Mouse (Mus musculus) adipocyte (in vitro differentiated cells): Measurements from ENCODE around the gene Cxcl5.
A peak's percentile ranks its signal among the peaks of the same experiment; 100 is the strongest.
"Not testable (repeated sequence)": the region's sequence is repeated elsewhere in the genome, so short reads cannot be mapped to it uniquely, and the experiment has no call there.

Experiments used
- DNase-seq: peaks from one replicate; pipeline ENCODE4 v3.0.0-alpha.2; 2016; ENCODE audit warnings: low spot score

Gene Cxcl5

DNA sequence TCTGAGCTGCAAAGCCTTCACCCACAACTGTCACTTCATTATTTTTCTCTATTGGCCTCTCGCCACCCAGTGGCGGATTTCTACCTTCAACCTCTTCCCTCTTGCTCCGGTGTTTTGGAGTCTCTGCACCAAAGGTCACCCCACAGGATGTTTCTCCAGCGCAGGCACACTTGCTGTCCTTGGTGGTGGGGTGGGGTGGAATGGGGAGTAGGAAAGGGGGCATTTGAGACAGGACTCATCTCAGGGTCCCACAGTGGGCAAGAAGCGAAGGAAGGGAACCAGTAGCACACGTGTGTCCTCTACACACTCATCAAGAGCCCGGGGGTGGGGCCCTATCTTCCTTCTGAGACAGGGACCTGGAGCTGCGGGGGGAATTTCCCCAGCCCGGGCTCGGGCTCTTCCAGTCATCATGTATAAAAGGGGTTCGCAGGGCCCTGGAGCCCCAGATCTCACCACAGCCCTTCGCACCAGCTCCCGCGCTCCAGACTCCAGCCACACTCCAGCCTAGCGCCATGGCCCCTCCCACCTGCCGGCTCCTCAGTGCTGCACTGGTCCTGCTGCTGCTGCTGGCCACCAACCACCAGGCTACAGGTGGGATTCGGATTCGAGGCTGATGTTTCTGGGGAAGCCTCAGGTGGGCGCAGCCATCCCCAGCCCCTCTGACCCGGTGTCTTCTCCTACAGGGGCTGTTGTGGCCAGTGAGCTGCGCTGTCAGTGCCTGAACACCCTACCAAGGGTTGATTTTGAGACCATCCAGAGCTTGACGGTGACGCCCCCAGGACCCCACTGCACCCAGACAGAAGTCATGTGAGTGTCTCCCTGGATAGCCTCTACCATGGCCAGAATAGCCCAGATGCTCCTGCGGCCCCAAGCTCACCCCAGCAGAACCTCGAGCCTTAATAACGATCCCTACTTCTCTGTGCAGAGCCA, 26.8 kb downstream of the Cxcl5 start, which contains the start of gene Cxcl3:
TSS of gene Cxcl3 (plus strand) at position 445 of the 930 bp plus-strand sequence.
- DNase-seq, result peak; percentile 68

DNA sequence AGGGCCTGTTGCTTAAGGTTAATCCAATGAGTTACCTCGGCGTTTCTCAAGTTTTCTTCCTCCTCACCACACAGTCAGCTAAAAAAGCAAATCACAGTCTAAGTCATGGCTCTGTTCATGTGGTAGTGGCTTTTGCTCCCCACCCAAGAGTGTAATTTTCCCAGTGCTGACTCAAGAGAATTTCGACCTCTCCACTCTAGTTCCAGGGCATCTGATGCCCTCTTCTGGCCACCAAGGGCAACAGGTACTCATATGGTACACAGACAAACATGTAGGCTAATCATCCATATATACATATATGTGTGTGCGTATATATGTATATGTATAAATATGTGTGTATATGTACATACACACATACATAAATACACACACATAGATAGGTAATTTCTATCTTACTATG, 29.0 kb downstream of the Cxcl5 start:
- no peak for DNase-seq

DNA sequence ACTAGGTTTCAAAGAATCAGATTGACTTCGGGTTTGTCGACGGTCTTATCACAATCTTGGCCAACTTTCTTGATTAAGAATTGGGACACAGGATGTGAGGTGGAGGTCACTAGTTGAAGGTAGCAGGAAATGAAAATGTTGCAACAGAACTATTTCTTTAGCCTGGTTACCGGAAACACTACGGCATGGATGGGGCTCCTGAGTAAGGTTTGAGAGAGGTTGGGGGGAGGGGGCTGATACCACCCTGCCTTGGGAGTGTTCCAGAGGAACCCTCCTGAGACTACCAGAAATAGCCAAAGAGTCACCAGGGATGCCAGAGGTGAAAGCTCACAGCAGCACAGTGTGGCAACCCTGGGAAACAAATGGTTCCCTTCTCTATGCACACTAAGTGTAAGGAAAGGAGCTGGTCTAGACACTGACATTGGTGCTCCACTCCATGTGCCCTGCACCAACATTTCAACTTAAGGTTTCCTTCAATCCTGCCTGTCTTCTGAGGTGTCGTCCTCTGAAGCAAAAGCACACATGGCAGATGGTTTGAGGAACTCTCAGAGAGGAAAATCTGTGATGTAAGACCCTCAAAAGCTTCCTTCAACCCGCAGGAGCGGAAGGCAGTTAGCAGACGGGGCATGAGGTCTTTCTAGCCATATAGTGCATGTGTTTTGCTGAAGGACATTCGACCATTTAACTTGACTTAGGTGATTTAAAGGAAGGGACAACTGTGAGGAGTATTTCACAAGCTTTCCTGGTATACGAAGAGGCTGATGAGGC, 30.3 kb downstream of the Cxcl5 start:
- peak; percentile 37 for DNase-seq

DNA sequence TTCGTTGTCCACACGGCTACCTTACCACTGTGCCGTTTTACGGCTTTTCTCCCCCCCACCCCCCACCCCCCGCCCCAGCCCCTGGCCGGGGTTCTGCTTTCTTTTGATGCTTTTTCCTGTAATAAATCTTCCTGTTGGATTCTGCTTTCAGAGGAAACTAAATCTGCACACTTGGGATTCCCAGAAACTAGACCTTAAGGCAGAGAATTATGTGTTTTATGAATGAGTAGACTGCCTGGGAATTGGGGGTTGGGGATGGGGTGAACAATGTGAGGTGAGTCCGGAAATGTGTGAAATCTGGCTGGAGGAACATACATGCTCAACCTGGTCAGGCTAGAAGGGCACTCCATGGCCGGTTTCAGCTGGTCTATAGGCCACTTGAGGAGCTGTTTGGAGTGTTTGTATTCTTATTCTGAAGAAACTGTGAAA, 30.9 kb downstream of the Cxcl5 start:
- DNase-seq, result peak; percentile 45

DNA sequence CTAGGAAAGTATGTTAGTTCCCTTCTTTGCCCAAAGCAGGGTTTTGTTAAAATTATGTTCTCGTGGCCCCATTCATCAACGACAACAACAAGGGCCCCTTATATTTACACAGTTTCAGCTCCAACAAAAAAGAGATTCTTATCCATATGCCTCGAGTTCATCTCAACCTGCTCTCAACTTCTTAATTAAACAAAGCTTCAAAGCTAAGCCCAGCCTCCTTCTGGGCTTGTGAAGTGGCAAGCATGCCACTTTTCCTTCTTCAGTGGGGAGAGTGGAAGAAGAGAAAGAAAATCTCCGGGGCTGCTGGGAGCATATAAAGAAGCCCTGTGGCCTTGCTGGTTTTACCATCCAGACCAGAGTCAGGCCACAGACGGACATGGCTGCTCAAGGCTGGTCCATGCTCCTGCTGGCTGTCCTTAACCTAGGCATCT, 35.0 kb downstream of the Cxcl5 start, which contains the start of gene Cxcl15:
TSS of gene Cxcl15 (plus strand) at position 340 of the 431 bp plus-strand sequence.
- no peak for DNase-seq

DNA sequence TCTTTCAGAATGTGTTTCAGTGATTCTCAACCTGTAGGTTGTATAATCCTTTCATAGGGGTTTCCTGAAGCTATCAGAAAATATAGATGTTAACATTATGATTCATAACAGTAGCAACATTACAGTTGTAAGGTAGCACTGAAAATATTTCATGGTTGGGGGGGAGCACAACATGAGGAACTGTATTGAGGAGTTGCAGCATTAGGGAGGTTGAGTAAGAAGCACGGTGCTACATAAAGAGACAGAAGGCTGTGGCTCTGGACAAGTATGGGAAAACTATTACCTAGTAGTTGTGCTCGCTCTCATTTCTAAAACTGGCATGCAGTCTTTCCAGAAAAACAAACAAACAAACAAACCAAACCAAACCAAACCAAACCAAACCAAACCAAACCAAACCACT, 36.2 kb downstream of the Cxcl5 start:
- DNase-seq, result not testable (repeated sequence)

DNA sequence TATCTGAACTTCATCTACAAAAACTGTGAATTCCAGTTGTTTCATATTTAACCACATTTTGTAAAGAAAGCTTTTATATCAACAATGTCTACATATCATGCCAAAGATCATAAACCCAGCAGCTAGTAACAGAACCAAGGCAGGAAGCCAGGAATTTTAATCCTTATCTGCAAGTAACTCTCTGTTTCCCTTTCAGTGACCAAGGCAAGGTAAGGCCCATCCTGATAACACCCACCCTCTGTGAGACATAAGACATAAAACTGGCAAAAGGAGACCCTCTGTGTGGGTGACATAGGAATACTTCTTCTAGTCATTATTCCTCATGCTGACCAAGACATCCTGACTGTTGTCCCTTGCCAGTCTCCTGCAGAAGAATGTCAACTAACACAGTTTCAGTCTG, 45.4 kb downstream of the Cxcl5 start:
- peak; percentile 33 for DNase-seq

DNA sequence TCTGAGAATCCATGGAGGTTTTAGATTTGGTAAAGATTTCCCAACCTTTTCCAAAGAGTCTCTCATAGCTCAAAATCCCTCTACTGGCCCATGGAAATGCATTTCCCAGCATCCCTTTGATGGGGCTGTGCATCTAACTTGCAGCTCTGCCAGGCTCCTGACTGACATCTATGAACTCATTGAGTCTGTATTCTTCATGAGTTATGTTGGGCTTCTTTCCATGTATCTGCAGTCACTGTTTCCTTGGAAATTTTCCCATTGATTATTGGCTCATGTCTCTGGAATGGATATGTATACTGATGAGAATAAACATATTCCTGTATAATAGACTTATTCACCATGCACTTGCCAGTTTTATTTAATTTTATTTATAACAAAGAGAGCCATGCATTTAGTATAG, 46.9 kb downstream of the Cxcl5 start:
- peak; percentile 40 for DNase-seq

DNA sequence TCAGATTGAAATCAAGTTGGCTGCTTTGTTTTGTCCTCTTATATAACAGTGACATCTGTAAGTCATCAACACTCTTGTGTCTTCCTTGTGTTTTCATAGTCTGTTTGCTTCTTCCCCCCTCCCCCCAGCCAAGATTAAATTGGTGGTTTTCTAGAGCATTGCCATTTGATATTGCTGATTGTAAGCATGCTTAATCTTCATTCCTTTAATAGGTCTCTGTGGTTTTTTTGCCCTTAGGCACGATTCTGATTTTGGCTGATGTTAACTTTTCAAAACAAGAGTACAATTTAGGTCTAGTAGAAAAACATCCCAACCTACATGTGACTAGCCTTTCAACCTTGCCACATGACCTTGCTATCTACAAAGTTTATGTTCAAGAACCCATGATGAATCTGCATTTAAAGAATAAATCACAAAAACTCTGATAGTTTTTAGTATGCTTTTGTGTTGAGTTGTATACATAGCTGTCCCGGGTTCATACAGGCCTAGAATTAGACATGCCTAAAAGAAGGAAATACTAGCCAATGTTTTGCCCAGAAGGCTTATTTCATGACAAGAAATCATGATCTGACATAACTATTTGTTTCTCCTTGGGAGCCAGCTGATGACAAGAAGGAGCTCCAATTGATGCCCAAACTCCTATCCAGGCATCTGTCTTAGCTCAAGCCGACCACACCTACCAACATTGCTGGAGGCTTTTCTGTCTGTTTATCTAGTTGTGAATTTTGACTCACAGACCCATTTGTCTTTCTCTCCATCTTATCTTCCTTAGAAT, 48.2 kb downstream of the Cxcl5 start:
- peak; percentile 47 for DNase-seq
